Mouse (Mus musculus) lung, embryonic 14.5 days (tissue): Measurements from ENCODE around the gene Gm20547. TPM values are rescaled to one million over a fixed set of nuclear protein-coding genes. Genes with fewer than 3 reads are reported as not detected.

Source experiments
- ATAC-seq: fragments of 200-750 bp; cut with Nextera tagmentation; 2 replicates; pipeline ENCODE4 v1.8.0; 2017; ENCODE audit warnings: mild to moderate bottlenecking, moderate TSS enrichment, moderate library complexity; ENCODE audit not compliant: insufficient read depth
- DNase-seq: peaks from one replicate; pipeline ENCODE4 v3.0.0-alpha.2; 2015
- H3K27ac ChIP-seq: fragments of 300-500 bp; sonication (generic); 2 replicates; pipeline ENCODE4 v1.5.1; 2014; ENCODE audit warnings: low read depth, mild to moderate bottlenecking, moderate library complexity
- H3K27me3 ChIP-seq: fragments of 300-500 bp; sonication (generic); 2 replicates; pipeline ENCODE4 v1.6.1; 2014; ENCODE audit warnings: low read length, control low read depth; ENCODE audit not compliant: insufficient read depth
- H3K36me3 ChIP-seq: fragments of 300-500 bp; sonication (generic); 2 replicates; pipeline ENCODE4 v1.6.1; 2014; ENCODE audit warnings: control low read depth; ENCODE audit not compliant: insufficient read depth
- H3K4me1 ChIP-seq: fragments of 300-500 bp; sonication (generic); 2 replicates; pipeline ENCODE4 v1.6.1; 2014; ENCODE audit warnings: antibody characterized with exemption, control low read depth; ENCODE audit not compliant: insufficient read depth
- H3K4me2 ChIP-seq: fragments of 300-500 bp; sonication (generic); 2 replicates; pipeline ENCODE4 v1.6.1; 2014; ENCODE audit warnings: mild to moderate bottlenecking
- H3K4me3 ChIP-seq: fragments of 300-500 bp; sonication (generic); 2 replicates; pipeline ENCODE4 v1.5.1; 2014; ENCODE audit warnings: low read depth, low read length
- H3K9ac ChIP-seq: fragments of 300-500 bp; sonication (generic); 2 replicates; pipeline ENCODE4 v1.6.1; 2014
- H3K9me3 ChIP-seq: fragments of 300-500 bp; sonication (generic); 2 replicates; pipeline ENCODE4 v1.6.1; 2016; ENCODE audit warnings: low read depth, low read length, control low read depth
- CTCF ChIP-seq: IDR thresholded peaks from 2 replicates; pipeline ENCODE4 v1.5.1; 2016; ENCODE audit warnings: antibody characterized with exemption, low read depth
- WGBS: fragments of 180-500 bp; shearing (Covaris S2); extraction: QIAGEN DNeasy Blood & Tissue Kit; methylation state at CpG from one replicate; pipeline ENCODE4 v1.1.7; 2014; 5-methylcytosine and 5-hydroxymethylcytosine counted together
- polyA plus RNA-seq: library from polyadenylated mRNA; unstranded; fragments of >200 nt; fragmentation: Nextera tagmentation; extraction: Ambion mirVana; gene quantifications from 2 replicates; pipeline ENCODE4 v1.2.1, GENCODE M21; 2014

The Gm20547 gene
- polyA plus RNA-seq, 1 experiment from 2014 or later, result not detected

- no peaks in the 10 kb centered on the region for H3K27me3 ChIP-seq
- WGBS, result under 1% methylated on average over 25 of the region's 25 CpGs
- no peaks in the 10 kb centered on the region for H3K9me3 ChIP-seq
- peaks cover 60% of the 10 kb centered on the region for H3K36me3 ChIP-seq
- peak overlapping the region; percentile 83 for H3K4me2 ChIP-seq
- H3K4me3 ChIP-seq, result peak overlapping the region; percentile 63
- DNase-seq (no peak), ATAC-seq (no peak; the same call in none of the 2 replicates)
- H3K27ac ChIP-seq, result no peak overlapping the region
- TF ChIP-seq CTCF, result no peak
- peaks cover 10% of the 10 kb centered on the region; the same call in 1 of the 2 replicates for H3K4me1 ChIP-seq
- H3K9ac ChIP-seq, result peak overlapping the region; percentile 69
These were observed 31.2 kb downstream of the Gm20547 start for GRCm38 (mm10) chr17:34850517-34851125.

- H3K36me3 ChIP-seq, result peaks cover 56% of the 10 kb centered on the region
- H3K4me1 ChIP-seq, result peaks cover 10% of the 10 kb centered on the region; the same call in 1 of the 2 replicates
- WGBS, result under 1% methylated on average over 65 of the region's 65 CpGs
- peak within 1 kb of the TSS; percentile 69 for H3K9ac ChIP-seq
- peak within 1 kb of the TSS; percentile 85 for H3K4me2 ChIP-seq
- ATAC-seq (peak; percentile 98), DNase-seq (peak; percentile 99)
- TF ChIP-seq CTCF, result no peak
- H3K4me3 ChIP-seq, result peak within 1 kb of the TSS; percentile 63
- H3K9me3 ChIP-seq, result no peaks in the 10 kb centered on the region
- H3K27ac ChIP-seq, result no peak within 1 kb of the TSS
- H3K27me3 ChIP-seq, result no peaks in the 10 kb centered on the region
These were observed 31.9 kb downstream of the Gm20547 start, which contains the start of the genes Skiv2l and Nelfe for GRCm38 (mm10) chr17:34849722-34850516. TSS of gene Skiv2l (minus strand) at chr17:34850210. TSS of gene Nelfe (plus strand) at chr17:34850391.

- H3K27ac ChIP-seq, result no peak overlapping the region
- TF ChIP-seq CTCF, result no peak
- no peak overlapping the region for H3K4me3 ChIP-seq
- no peaks in the 10 kb centered on the region for H3K27me3 ChIP-seq
- no peak for ATAC-seq
- H3K9me3 ChIP-seq, result no peaks in the 10 kb centered on the region
- peaks cover 55% of the 10 kb centered on the region for H3K36me3 ChIP-seq
- H3K4me1 ChIP-seq, result peaks cover 10% of the 10 kb centered on the region; the same call in 1 of the 2 replicates
- no peak overlapping the region for H3K4me2 ChIP-seq
- H3K9ac ChIP-seq, result no peak overlapping the region
- 91% methylated on average over 7 of the region's 7 CpGs for WGBS
- DNase-seq, result no peak
These were observed 34.2 kb downstream of the Gm20547 start for GRCm38 (mm10) chr17:34847615-34848014.

- Histone ChIP-seq H3K36me3 (peaks cover 55% of the 10 kb centered on the region), H3K9ac (no peak overlapping the region), H3K4me3 (no peak overlapping the region), H3K4me1 (peaks cover 10% of the 10 kb centered on the region; the same call in 1 of the 2 replicates), H3K27me3 (no peaks in the 10 kb centered on the region), H3K9me3 (no peaks in the 10 kb centered on the region), H3K4me2 (no peak overlapping the region), H3K27ac (no peak overlapping the region)
- 81% methylated on average over 6 of the region's 6 CpGs for WGBS
- DNase-seq (no peak), ATAC-seq (no peak)
- no peak for TF ChIP-seq CTCF
These were observed 34.6 kb downstream of the Gm20547 start for GRCm38 (mm10) chr17:34847192-34847591.

- Histone ChIP-seq H3K27ac (no peak overlapping the region), H3K9me3 (no peaks in the 10 kb centered on the region), H3K27me3 (no peaks in the 10 kb centered on the region), H3K4me3 (no peak overlapping the region), H3K9ac (no peak overlapping the region), H3K36me3 (peaks cover 74% of the 10 kb centered on the region), H3K4me2 (no peak overlapping the region), H3K4me1 (0 out of 2 replicates have a peak, but pooled peaks cover 3% of the 10 kb centered on the region)
- ATAC-seq (no peak), DNase-seq (no peak)
- TF ChIP-seq CTCF, result no peak
- 89% methylated on average over 13 of the region's 13 CpGs for WGBS
These were observed 37.0 kb downstream of the Gm20547 start for GRCm38 (mm10) chr17:34844884-34845283.

GRCm38 (mm10) chr17:34840736-34841307 lies 41.0 kb downstream of the Gm20547 start:
- H3K9ac ChIP-seq, result no peak overlapping the region
- WGBS, result 78% methylated on average over 6 of the region's 6 CpGs
- H3K36me3 ChIP-seq, result peaks cover 66% of the 10 kb centered on the region
- no peaks in the 10 kb centered on the region for H3K27me3 ChIP-seq
- ATAC-seq (no peak), DNase-seq (no peak)
- H3K4me2 ChIP-seq, result no peak overlapping the region
- H3K4me1 ChIP-seq, result no peaks in the 10 kb centered on the region
- no peak for TF ChIP-seq CTCF
- no peak overlapping the region for H3K4me3 ChIP-seq
- H3K9me3 ChIP-seq, result no peaks in the 10 kb centered on the region
- H3K27ac ChIP-seq, result no peak overlapping the region

GRCm38 (mm10) chr17:34838785-34839184 lies 43.1 kb downstream of the Gm20547 start:
- no peak for DNase-seq
- Histone ChIP-seq H3K4me2 (no peak overlapping the region), H3K9ac (no peak overlapping the region), H3K9me3 (no peaks in the 10 kb centered on the region), H3K36me3 (peaks cover 55% of the 10 kb centered on the region), H3K27ac (no peak overlapping the region), H3K4me3 (no peak overlapping the region), H3K4me1 (no peaks in the 10 kb centered on the region), H3K27me3 (no peaks in the 10 kb centered on the region)
- ATAC-seq, result no peak
- no peak for TF ChIP-seq CTCF
- 86% methylated on average over 7 of the region's 7 CpGs for WGBS
